Mouse (Mus musculus): ENCODE results near the gene Fgfr2. TPM values are rescaled to one million over a fixed set of nuclear protein-coding genes. Genes with fewer than 3 reads are reported as not detected.

The Fgfr2 gene
- total RNA-seq, 2 experiments from 2014 or later, result 43.7 to 44.3 TPM

GRCm38 (mm10) chr7:131816641-131817040 is 1306.5 kb downstream of the Fgfr2 start:
- no peak for DNase-seq (ENCODE audit: extremely low spot score in 1 of 2, low spot score in 1 of 2)

- no peak for DNase-seq (ENCODE audit: extremely low spot score in 1 of 2, low spot score in 1 of 2)
These were observed 1311.0 kb downstream of the Fgfr2 start for GRCm38 (mm10) chr7:131812116-131812515.

- DNase-seq (ENCODE audit: extremely low spot score in 1 of 2, low spot score in 1 of 2), result no peak
These were observed 1312.2 kb downstream of the Fgfr2 start for GRCm38 (mm10) chr7:131810916-131811315.

- no peak for DNase-seq (ENCODE audit: extremely low spot score in 1 of 2, low spot score in 1 of 2)
These were observed 1313.5 kb downstream of the Fgfr2 start for GRCm38 (mm10) chr7:131809584-131810181.

- no peak for DNase-seq (ENCODE audit: extremely low spot score in 1 of 2, low spot score in 1 of 2)
These were observed 1315.9 kb downstream of the Fgfr2 start for GRCm38 (mm10) chr7:131807257-131807656.

- DNase-seq (ENCODE audit: extremely low spot score in 1 of 2, low spot score in 1 of 2), result no peak
These were observed 1317.5 kb downstream of the Fgfr2 start for GRCm38 (mm10) chr7:131805525-131806202.

- peak in 1 of 2 experiments; percentile 23 for DNase-seq (ENCODE audit: extremely low spot score in 1 of 2, low spot score in 1 of 2)
These were observed 1322.6 kb downstream of the Fgfr2 start for GRCm38 (mm10) chr7:131800416-131801045.

GRCm38 (mm10) chr7:131797161-131797560 is 1326.0 kb downstream of the Fgfr2 start:
- no peak for DNase-seq (ENCODE audit: extremely low spot score in 1 of 2, low spot score in 1 of 2)

GRCm38 (mm10) chr7:131788595-131789206 is 1334.4 kb downstream of the Fgfr2 start:
- DNase-seq (ENCODE audit: extremely low spot score in 1 of 2, low spot score in 1 of 2), result no peak

GRCm38 (mm10) chr7:131785721-131786120 is 1337.4 kb downstream of the Fgfr2 start:
- DNase-seq (ENCODE audit: extremely low spot score in 1 of 2, low spot score in 1 of 2), result no peak

GRCm38 (mm10) chr7:131778271-131778985 is 1344.7 kb downstream of the Fgfr2 start:
- no peak for DNase-seq (ENCODE audit: extremely low spot score in 1 of 2, low spot score in 1 of 2)

GRCm38 (mm10) chr7:131777461-131778270 is 1345.5 kb downstream of the Fgfr2 start:
- DNase-seq (ENCODE audit: extremely low spot score in 1 of 2, low spot score in 1 of 2), result no peak

- DNase-seq (ENCODE audit: extremely low spot score in 1 of 2, low spot score in 1 of 2), result no peak
These were observed 1346.9 kb downstream of the Fgfr2 start for GRCm38 (mm10) chr7:131776191-131776752.

- no peak for DNase-seq (ENCODE audit: extremely low spot score in 1 of 2, low spot score in 1 of 2)
These were observed 1365.2 kb downstream of the Fgfr2 start for GRCm38 (mm10) chr7:131757922-131758321.

GRCm38 (mm10) chr7:131747152-131748010 is 1375.8 kb downstream of the Fgfr2 start:
- no peak for DNase-seq (ENCODE audit: extremely low spot score in 1 of 2, low spot score in 1 of 2)

- DNase-seq (ENCODE audit: extremely low spot score in 1 of 2, low spot score in 1 of 2), result no peak
These were observed 1376.4 kb downstream of the Fgfr2 start for GRCm38 (mm10) chr7:131746752-131747151.

GRCm38 (mm10) chr7:131743193-131743592 is 1380.0 kb downstream of the Fgfr2 start:
- no peak for DNase-seq (ENCODE audit: extremely low spot score in 1 of 2, low spot score in 1 of 2)

GRCm38 (mm10) chr7:131722783-131723575 is 1400.2 kb downstream of the Fgfr2 start:
- no peak for DNase-seq (ENCODE audit: extremely low spot score in 1 of 2, low spot score in 1 of 2)
